Mouse (Mus musculus) stomach, embryonic 16.5 days (tissue): ENCODE data around the gene Aldh4a1. TPM values are rescaled to one million over a fixed set of nuclear protein-coding genes. Genes with fewer than 3 reads are reported as not detected.

Experiments
- ATAC-seq: fragments of 200-750 bp; cut with Nextera tagmentation; 2 replicates; pipeline ENCODE4 v1.8.0; 2017; ENCODE audit warnings: moderate number of reproducible peaks, moderate TSS enrichment; ENCODE audit not compliant: insufficient read depth, low FRiP score
- H3K27ac ChIP-seq: fragments of 300-500 bp; sonication (generic); 2 replicates; pipeline ENCODE4 v1.5.1; 2014; ENCODE audit warnings: low read length
- H3K27me3 ChIP-seq: fragments of 300-500 bp; sonication (generic); 2 replicates; pipeline ENCODE4 v1.6.1; 2014; ENCODE audit warnings: low read length, control low read depth, mixed read lengths; ENCODE audit not compliant: control insufficient read depth, insufficient read depth
- H3K36me3 ChIP-seq: fragments of 300-500 bp; sonication (generic); 2 replicates; pipeline ENCODE4 v1.6.1; 2014; ENCODE audit warnings: low read length; ENCODE audit not compliant: control insufficient read depth, insufficient read depth
- H3K4me1 ChIP-seq: fragments of 300-500 bp; sonication (generic); 2 replicates; pipeline ENCODE4 v1.6.1; 2014; ENCODE audit warnings: low read length, control low read depth, mixed read lengths; ENCODE audit not compliant: control insufficient read depth, insufficient read depth
- H3K4me2 ChIP-seq: fragments of 300-500 bp; sonication (generic); 2 replicates; pipeline ENCODE4 v1.6.1; 2014; ENCODE audit warnings: low read depth, low read length, mixed read lengths
- H3K4me3 ChIP-seq: fragments of 300-500 bp; sonication (generic); replicated peaks from 2 replicates; pipeline ENCODE4 v1.5.1; 2014; ENCODE audit warnings: mild to moderate bottlenecking, low read length
- H3K9ac ChIP-seq: fragments of 300-500 bp; sonication (generic); 2 replicates; pipeline ENCODE4 v1.6.1; 2014; ENCODE audit warnings: low read length
- H3K9me3 ChIP-seq: fragments of 300-500 bp; sonication (generic); replicated peaks from 2 replicates; pipeline ENCODE4 v1.6.1; 2016; ENCODE audit warnings: low read length, control low read depth; ENCODE audit not compliant: control insufficient read depth
- WGBS: fragments of 180-500 bp; shearing (Covaris S2); extraction: QIAGEN DNeasy Blood & Tissue Kit; methylation state at CpG from one replicate; pipeline ENCODE4 v1.1.7; 2014; 5-methylcytosine and 5-hydroxymethylcytosine counted together
- polyA plus RNA-seq: library from polyadenylated mRNA; unstranded; fragments of >200 nt; fragmentation: Nextera tagmentation; extraction: Ambion mirVana; gene quantifications from 2 replicates; pipeline ENCODE4 v1.2.1, GENCODE M21; 2015

Aldh4a1 gene
- polyA plus RNA-seq, 1 experiment from 2014 or later: 35.9 TPM

GRCm38 (mm10) chr4:139667632-139668031 is 45.0 kb downstream of the Aldh4a1 start:
- Histone ChIP-seq H3K4me3 (no peak overlapping the region), H3K4me2 (no peak overlapping the region), H3K27me3 (no peaks in the 10 kb centered on the region), H3K36me3 (no peaks in the 10 kb centered on the region), H3K9ac (no peak overlapping the region), H3K4me1 (no peaks in the 10 kb centered on the region), H3K9me3 (no peaks in the 10 kb centered on the region), H3K27ac (no peak overlapping the region)
- ATAC-seq: no peak
- WGBS: 69% methylated on average over 6 of the region's 6 CpGs

DNA sequence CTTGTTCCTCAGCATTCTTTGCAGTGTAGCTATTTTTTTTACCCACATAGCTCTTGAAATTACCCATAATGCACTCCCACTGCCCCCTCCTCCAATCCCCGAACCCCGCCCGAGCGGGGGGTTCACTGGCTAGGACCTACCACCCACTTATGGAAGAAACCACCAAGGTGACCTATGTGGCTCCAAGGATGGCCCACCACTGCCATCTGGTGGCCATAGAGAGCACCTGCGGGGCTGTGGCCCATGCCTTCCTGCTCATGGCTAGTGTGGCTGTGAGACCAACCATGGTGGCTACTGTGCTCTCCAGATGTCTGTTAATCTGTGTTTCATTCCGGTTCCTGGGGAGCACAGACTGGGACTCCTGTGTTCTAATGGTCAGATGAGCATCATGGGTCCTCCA is 47.2 kb downstream of the Aldh4a1 start:
- H3K9ac ChIP-seq: no peak overlapping the region
- H3K27ac ChIP-seq: no peak overlapping the region
- no peaks in the 10 kb centered on the region; the same call in 1 of the 2 replicates for H3K27me3 ChIP-seq
- H3K4me1 ChIP-seq: no peaks in the 10 kb centered on the region
- peak; percentile 31; the same call in 1 of the 2 replicates for ATAC-seq
- WGBS: 17% methylated on average over 6 of the region's 6 CpGs
- no peak overlapping the region for H3K4me2 ChIP-seq
- no peaks in the 10 kb centered on the region for H3K36me3 ChIP-seq
- H3K4me3 ChIP-seq: no peak overlapping the region
- no peaks in the 10 kb centered on the region for H3K9me3 ChIP-seq

- ATAC-seq: no peak
- no peaks in the 10 kb centered on the region for H3K4me1 ChIP-seq
- no peak overlapping the region for H3K4me3 ChIP-seq
- H3K36me3 ChIP-seq: no peaks in the 10 kb centered on the region
- peaks cover 3% of the 10 kb centered on the region; the same call in 1 of the 2 replicates for H3K9me3 ChIP-seq
- WGBS: 48% methylated on average over 9 of the region's 9 CpGs
- H3K27ac ChIP-seq: no peak overlapping the region
- no peak overlapping the region for H3K4me2 ChIP-seq
- no peaks in the 10 kb centered on the region; the same call in 1 of the 2 replicates for H3K27me3 ChIP-seq
- no peak overlapping the region for H3K9ac ChIP-seq
Observed at GRCm38 (mm10) chr4:139675696-139676095, 53.0 kb downstream of the Aldh4a1 start.

GRCm38 (mm10) chr4:139683728-139684638 is 61.3 kb downstream of the Aldh4a1 start:
- Histone ChIP-seq H3K36me3 (no peaks in the 10 kb centered on the region), H3K27me3 (no peaks in the 10 kb centered on the region), H3K27ac (no peak overlapping the region), H3K9me3 (no peaks in the 10 kb centered on the region), H3K4me3 (no peak overlapping the region), H3K4me1 (no peaks in the 10 kb centered on the region), H3K9ac (no peak overlapping the region), H3K4me2 (no peak overlapping the region)
- ATAC-seq: no peak
- 73% methylated on average over 22 of the region's 22 CpGs for WGBS

- Histone ChIP-seq H3K9me3 (no peaks in the 10 kb centered on the region), H3K36me3 (no peaks in the 10 kb centered on the region), H3K4me1 (peaks cover 3% of the 10 kb centered on the region; the same call in 1 of the 2 replicates), H3K27ac (no peak overlapping the region), H3K27me3 (no peaks in the 10 kb centered on the region), H3K4me3 (no peak overlapping the region), H3K4me2 (no peak overlapping the region), H3K9ac (no peak overlapping the region)
- no peak for ATAC-seq
- 13% methylated on average over 3 of the region's 3 CpGs for WGBS
Observed at GRCm38 (mm10) chr4:139684639-139685017, 62.0 kb downstream of the Aldh4a1 start.

DNA sequence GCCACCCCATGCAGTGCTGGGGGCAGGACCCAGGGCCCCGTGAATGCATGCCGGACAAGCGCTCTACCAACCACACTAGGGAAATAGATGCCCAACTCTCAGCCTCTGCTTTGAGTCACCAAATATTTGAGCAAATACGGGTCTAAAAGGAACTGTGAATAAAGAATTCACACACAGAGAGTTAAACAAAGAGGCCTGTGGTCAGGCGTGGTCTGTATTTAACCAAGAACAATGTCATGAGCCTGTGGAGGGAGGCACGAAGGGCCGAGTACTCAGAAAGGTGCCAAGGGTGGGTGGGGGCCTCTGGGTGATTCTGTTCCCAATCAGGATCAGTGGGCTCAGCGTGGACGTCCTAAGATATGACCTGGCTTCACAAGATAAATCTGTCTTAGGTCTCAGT is 65.4 kb downstream of the Aldh4a1 start:
- Histone ChIP-seq H3K4me1 (peaks cover 4% of the 10 kb centered on the region; the same call in 1 of the 2 replicates), H3K9ac (no peak overlapping the region)
- 53% methylated on average over 9 of the region's 9 CpGs for WGBS

GRCm38 (mm10) chr4:139689627-139690269 is 67.1 kb downstream of the Aldh4a1 start:
- H3K9ac ChIP-seq: no peak overlapping the region
- 30% methylated on average over 7 of the region's 7 CpGs for WGBS
- peaks cover 4% of the 10 kb centered on the region; the same call in 1 of the 2 replicates for H3K4me1 ChIP-seq
- H3K36me3 ChIP-seq: no peaks in the 10 kb centered on the region
- H3K27me3 ChIP-seq: no peaks in the 10 kb centered on the region
- no peak overlapping the region for H3K4me2 ChIP-seq
- H3K4me3 ChIP-seq: no peak overlapping the region
- H3K9me3 ChIP-seq: no peaks in the 10 kb centered on the region
- no peak for ATAC-seq
- H3K27ac ChIP-seq: no peak overlapping the region

More for the DNA sequence above, 65.4 kb downstream of the Aldh4a1 start:
- Histone ChIP-seq H3K4me2 (no peak overlapping the region), H3K27me3 (no peaks in the 10 kb centered on the region), H3K27ac (0 out of 2 replicates have a peak overlapping the region, but pooled peaks have one; percentile 7), H3K36me3 (no peaks in the 10 kb centered on the region), H3K4me3 (no peak overlapping the region), H3K9me3 (no peaks in the 10 kb centered on the region)
- peak; percentile 77; the same call in 1 of the 2 replicates for ATAC-seq

DNA sequence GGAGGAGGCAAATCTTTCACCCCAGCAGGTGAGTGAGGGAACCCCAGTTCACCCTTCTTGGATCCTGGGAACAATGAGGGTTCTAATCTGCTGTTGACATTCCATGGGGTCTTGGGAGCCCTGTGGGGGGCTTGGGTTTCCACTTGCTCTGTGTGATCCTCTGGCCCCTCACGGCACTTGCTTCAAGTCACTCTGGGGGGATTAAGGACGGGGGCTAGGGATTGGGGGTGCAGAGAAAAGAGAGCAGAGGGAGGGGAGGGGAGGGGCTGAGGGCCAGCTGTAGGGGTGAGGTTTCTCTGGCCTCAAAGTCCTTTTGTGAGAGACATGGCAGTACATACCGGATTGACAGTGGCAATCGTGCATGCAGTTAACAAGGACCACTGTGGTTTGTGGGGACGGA is 70.6 kb downstream of the Aldh4a1 start:
- H3K27ac ChIP-seq: no peak overlapping the region
- no peak overlapping the region for H3K4me2 ChIP-seq
- no peaks in the 10 kb centered on the region for H3K27me3 ChIP-seq
- no peaks in the 10 kb centered on the region for H3K36me3 ChIP-seq
- no peak for ATAC-seq
- no peaks in the 10 kb centered on the region for H3K9me3 ChIP-seq
- 47% methylated on average over 5 of the region's 5 CpGs for WGBS
- H3K4me3 ChIP-seq: no peak overlapping the region
- peaks cover 4% of the 10 kb centered on the region; the same call in 1 of the 2 replicates for H3K4me1 ChIP-seq
- H3K9ac ChIP-seq: no peak overlapping the region

DNA sequence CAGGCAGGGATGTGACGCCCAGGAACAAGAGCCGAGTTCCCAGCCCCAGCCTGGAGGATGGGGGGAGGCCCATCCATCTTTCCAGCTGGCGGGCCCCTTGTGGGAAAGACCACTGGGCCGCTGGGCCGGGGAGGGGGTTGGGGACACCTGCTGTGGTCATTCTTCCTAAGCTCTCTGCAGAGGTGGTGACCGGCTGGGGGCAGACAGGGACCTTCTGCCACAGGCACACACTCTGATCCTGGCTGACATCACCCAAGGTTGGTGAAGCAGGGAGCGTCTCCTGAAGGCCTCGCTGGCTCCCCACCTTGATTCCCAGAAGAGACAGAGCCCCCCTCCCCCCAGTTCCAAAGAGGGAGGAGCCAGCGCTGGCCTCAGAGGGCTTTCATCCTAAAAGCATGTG is 75.1 kb downstream of the Aldh4a1 start:
- no peak for ATAC-seq
- WGBS: 14% methylated on average over 9 of the region's 9 CpGs

More for the DNA sequence above, 75.1 kb downstream of the Aldh4a1 start:
- no peaks in the 10 kb centered on the region for H3K9me3 ChIP-seq
- H3K4me1 ChIP-seq: no peaks in the 10 kb centered on the region
- H3K9ac ChIP-seq: no peak overlapping the region
- no peak overlapping the region for H3K4me2 ChIP-seq
- no peaks in the 10 kb centered on the region for H3K36me3 ChIP-seq
- no peak overlapping the region for H3K27ac ChIP-seq
- H3K27me3 ChIP-seq: no peaks in the 10 kb centered on the region
- H3K4me3 ChIP-seq: no peak overlapping the region
